Mouse (Mus musculus): ENCODE results near the gene Olfr1162.

DNA sequence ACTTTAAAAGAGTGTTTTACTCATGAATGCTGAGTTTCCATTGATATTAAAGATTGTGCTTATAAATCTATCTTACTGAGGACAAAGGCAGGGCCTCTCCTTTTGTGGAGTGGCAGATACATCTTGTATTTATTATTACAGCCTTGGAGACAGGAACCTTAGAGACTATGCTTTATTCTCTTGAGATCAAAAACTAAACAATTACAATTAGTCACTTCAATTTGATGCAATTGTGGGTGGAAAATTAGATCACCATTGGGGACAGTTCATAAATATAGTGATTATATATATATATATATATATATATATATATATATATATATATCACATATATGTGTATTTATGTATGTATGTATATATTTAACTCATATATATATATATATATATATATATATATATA lies 13.3 kb downstream of the Olfr1162 start, which contains the start of gene Olfr73:
- TF ChIP-seq CTCF (IDR thresholded peaks at IDR 0.05; ENCODE audit: insufficient read depth, low read length) = no peak
- no peak for TF ChIP-seq POLR2A (IDR thresholded peaks at IDR 0.05; ENCODE audit: borderline replicate concordance, extremely low read depth, low read depth, low read length)
